Mouse (Mus musculus) spleen, adult 2 months (tissue): ENCODE results near the gene Hmga2. TPM values are rescaled to one million over a fixed set of nuclear protein-coding genes. Genes with fewer than 3 reads are reported as not detected.
"Not testable (repeated sequence)": the region's sequence is repeated elsewhere in the genome, so short reads cannot be mapped to it uniquely, and the experiment has no call there.

Experiments
- DNase-seq, 2 experiments: peaks; one replicate each; pipeline versions ENCODE4 v3.0.0 to v3.0.0-alpha.2; 2012 to 2021; ENCODE audit warnings: low spot score in 2 of 2, low read depth in 1 of 2
- H3K27ac ChIP-seq: fragments of 200-500 bp; 2 replicates; pipeline ENCODE4 v1.5.1; 2012; ENCODE audit warnings: low read length, inconsistent platforms; ENCODE audit not compliant: insufficient read depth
- H3K27me3 ChIP-seq: fragments of 200-500 bp; 2 replicates; pipeline ENCODE4 v1.6.1; 2012; ENCODE audit warnings: mild to moderate bottlenecking, moderate library complexity, low read length, inconsistent platforms; ENCODE audit not compliant: control insufficient read depth, insufficient read depth
- H3K36me3 ChIP-seq: fragments of 200-500 bp; 2 replicates; pipeline ENCODE4 v1.6.1; 2012; ENCODE audit warnings: mild to moderate bottlenecking, low read length, inconsistent platforms; ENCODE audit not compliant: control insufficient read depth, insufficient read depth
- H3K4me1 ChIP-seq: fragments of 200-500 bp; 2 replicates; pipeline ENCODE4 v1.6.1; 2011; ENCODE audit warnings: inconsistent platforms; ENCODE audit not compliant: control insufficient read depth, insufficient read depth, insufficient read length
- H3K4me3 ChIP-seq: fragments of 200-500 bp; 2 replicates; pipeline ENCODE4 v1.5.1; 2011; ENCODE audit warnings: mild to moderate bottlenecking, inconsistent platforms; ENCODE audit not compliant: insufficient read depth, insufficient read length; ENCODE audit errors: extremely low read depth
- CTCF ChIP-seq: fragments of 200-500 bp; IDR thresholded peaks from 2 replicates; pipeline ENCODE4 v1.5.1; 2011; ENCODE audit warnings: mild to moderate bottlenecking, inconsistent platforms; ENCODE audit not compliant: insufficient read depth, insufficient read length, insufficient replicate concordance; ENCODE audit errors: extremely low read depth
- POLR2A ChIP-seq: fragments of 200-500 bp; IDR thresholded peaks from 2 replicates; pipeline ENCODE4 v1.6.1; 2011; ENCODE audit warnings: low read depth, low read length, inconsistent platforms
- WGBS: fragments of 180-500 bp; shearing (Covaris S2); methylation state at CpG from one replicate; pipeline ENCODE4 v1.1.7; 2018; 5-methylcytosine and 5-hydroxymethylcytosine counted together
- polyA plus RNA-seq: library from polyadenylated mRNA; depleted of rRNA; stranded (reverse); fragments of >200 nt; gene quantifications from 2 replicates; pipeline ENCODE4 v1.2.3, GENCODE M21; 2012

The Hmga2 gene
- polyA plus RNA-seq, 1 experiment: not detected

GRCm38 (mm10) chr10:120375438-120375837, 100.8 kb downstream of the Hmga2 start:
- TF ChIP-seq POLR2A: no peak
- no peak for TF ChIP-seq CTCF
- Histone ChIP-seq H3K4me1 (no peaks in the 10 kb centered on the region), H3K27ac (no peak overlapping the region), H3K27me3 (no peaks in the 10 kb centered on the region), H3K4me3 (no peak overlapping the region), H3K36me3 (no peaks in the 10 kb centered on the region)
- DNase-seq: no peak
- 87% methylated on average over 14 of the region's 14 CpGs for WGBS

GRCm38 (mm10) chr10:120371215-120371614, 105.1 kb downstream of the Hmga2 start:
- Histone ChIP-seq H3K4me1 (no peaks in the 10 kb centered on the region), H3K27ac (no peak overlapping the region), H3K36me3 (no peaks in the 10 kb centered on the region), H3K27me3 (no peaks in the 10 kb centered on the region), H3K4me3 (no peak overlapping the region)
- no peak for DNase-seq
- no peak for TF ChIP-seq CTCF
- no peak for TF ChIP-seq POLR2A
- 84% methylated on average over 10 of the region's 10 CpGs for WGBS

DNA sequence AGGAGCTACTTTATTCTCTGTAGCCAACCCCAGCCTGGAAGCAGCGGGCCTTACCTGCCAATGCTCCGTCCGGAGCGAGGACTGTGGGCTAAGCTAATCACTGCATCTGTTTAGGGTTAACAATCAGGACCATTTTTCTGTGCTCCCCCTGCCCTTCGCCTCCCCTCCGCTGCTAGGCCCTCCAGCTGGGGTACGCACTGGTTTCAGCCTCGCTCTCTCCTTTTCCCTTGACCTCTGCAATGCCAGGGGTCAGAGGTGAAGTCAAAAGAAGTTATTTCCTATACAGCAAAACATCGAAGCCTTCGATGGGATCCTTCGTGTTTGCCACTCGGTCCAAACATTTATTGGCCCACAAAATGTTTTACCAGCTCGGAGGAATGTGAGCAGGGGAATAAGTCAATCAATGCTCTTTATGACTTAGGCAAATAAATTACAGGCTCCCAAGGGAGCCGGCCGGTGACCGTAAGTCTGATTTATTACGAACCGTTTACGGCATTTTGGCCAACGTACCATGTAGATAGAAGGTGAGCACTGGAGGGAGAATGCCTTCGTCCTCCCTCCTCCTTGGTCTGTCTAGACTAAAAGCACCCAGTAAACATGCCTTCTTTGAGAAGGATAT, 107.0 kb downstream of the Hmga2 start:
- Histone ChIP-seq H3K4me1 (no peaks in the 10 kb centered on the region), H3K4me3 (no peak overlapping the region)
- TF ChIP-seq POLR2A (no peak), CTCF (no peak)

GRCm38 (mm10) chr10:120366173-120366592, 110.1 kb downstream of the Hmga2 start:
- not testable (repeated sequence) for DNase-seq, H3K4me3 ChIP-seq, H3K36me3 ChIP-seq, H3K4me1 ChIP-seq, H3K27ac ChIP-seq, H3K27me3 ChIP-seq
- WGBS: 88% methylated on average over 3 of the region's 3 CpGs

More for the DNA sequence above, 107.0 kb downstream of the Hmga2 start:
- 92% methylated on average over 21 of the region's 21 CpGs for WGBS
- no peak for DNase-seq
- H3K36me3 ChIP-seq: no peaks in the 10 kb centered on the region
- H3K27ac ChIP-seq: no peak overlapping the region
- no peaks in the 10 kb centered on the region for H3K27me3 ChIP-seq

- Histone ChIP-seq H3K27me3 (no peaks in the 10 kb centered on the region), H3K4me1 (no peaks in the 10 kb centered on the region), H3K4me3 (no peak overlapping the region), H3K27ac (no peak overlapping the region), H3K36me3 (no peaks in the 10 kb centered on the region)
- DNase-seq: no peak
- TF ChIP-seq CTCF (no peak), POLR2A (no peak)
- 74% methylated on average over 24 of the region's 24 CpGs for WGBS
These were observed 110.7 kb downstream of the Hmga2 start for GRCm38 (mm10) chr10:120365380-120366172.

- H3K27ac ChIP-seq: no peak overlapping the region
- H3K27me3 ChIP-seq: no peaks in the 10 kb centered on the region
- no peak for DNase-seq
- no peak for TF ChIP-seq CTCF
- H3K4me3 ChIP-seq: no peak overlapping the region
- no peaks in the 10 kb centered on the region for H3K4me1 ChIP-seq
- no peaks in the 10 kb centered on the region for H3K36me3 ChIP-seq
- 83% methylated on average over 20 of the region's 20 CpGs for WGBS
These were observed 112.2 kb downstream of the Hmga2 start for GRCm38 (mm10) chr10:120363983-120364582.

DNA sequence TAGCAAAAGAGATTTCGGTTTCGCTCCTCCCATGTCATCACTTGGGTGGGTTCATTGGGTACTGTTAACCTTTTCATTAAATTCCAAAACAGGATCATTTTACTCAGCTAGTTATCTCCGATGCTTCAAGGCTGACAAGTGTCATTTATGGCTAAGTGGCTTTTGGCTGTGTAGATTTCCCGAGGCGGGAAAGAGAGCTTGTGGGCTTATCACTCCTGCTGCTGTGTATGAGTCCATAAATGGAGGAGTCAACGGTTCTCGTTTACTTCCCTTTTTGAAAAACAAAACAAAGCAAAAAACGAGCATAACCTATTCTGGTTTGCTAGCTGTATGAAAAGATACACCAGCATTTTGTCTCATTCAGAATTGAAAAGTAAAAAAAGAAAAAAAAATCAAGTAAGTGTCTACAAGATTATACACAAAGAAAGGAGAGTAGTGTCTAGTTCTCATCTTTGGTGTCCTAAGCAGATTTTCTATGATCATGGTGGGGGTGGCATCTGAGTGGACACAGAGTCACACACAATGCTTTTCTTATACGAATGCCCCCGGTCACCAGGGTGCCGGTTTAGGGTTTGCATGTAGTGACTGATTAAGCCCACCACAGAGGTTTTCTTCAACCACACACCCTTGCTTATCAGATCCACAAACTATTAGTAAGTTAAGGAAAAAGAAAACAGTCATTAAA, 112.8 kb downstream of the Hmga2 start:
- 74% methylated on average over 11 of the region's 11 CpGs for WGBS
- not testable (repeated sequence) for H3K27me3 ChIP-seq, DNase-seq, H3K27ac ChIP-seq, H3K4me1 ChIP-seq, H3K4me3 ChIP-seq, H3K36me3 ChIP-seq
